Mouse (Mus musculus) erythroblast, embryonic 14.5 days (primary cell): Measurements from ENCODE around the gene Lrrc4b.

Experiments used
- GATA1 ChIP-seq: IDR thresholded peaks from 2 replicates; pipeline ENCODE4 v1.6.1; 2012; ENCODE audit warnings: low read length, inconsistent platforms, mixed read lengths
- TAL1 ChIP-seq: IDR thresholded peaks from 3 replicates; pipeline ENCODE4 v1.6.1; 2012; ENCODE audit warnings: low read length, inconsistent platforms, mixed read lengths

DNA sequence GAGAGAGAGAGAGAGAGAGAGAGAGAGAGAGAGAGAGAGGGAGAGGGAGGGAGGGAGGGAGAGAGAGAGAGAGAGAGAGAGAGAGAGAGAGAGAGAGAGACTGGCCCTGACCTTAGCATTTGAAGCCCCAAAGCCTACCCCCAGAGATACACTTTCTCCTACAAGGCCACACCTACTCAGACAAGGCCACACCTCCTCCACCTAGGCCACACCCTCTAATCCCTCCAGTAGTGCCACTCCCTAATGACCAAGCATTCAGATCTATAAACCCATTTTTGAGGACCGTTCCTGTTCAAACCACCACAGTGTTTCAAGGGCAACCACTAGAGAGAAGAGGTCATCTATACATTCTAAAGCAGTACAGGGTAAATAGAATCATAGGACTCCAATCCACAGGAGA, 27.5 kb downstream of the Lrrc4b start:
- TF ChIP-seq TAL1 = no peak
- no peak for TF ChIP-seq GATA1
